Mouse (Mus musculus): ENCODE measurements around the gene Pygb. TPM values are rescaled to one million over a fixed set of nuclear protein-coding genes. Genes with fewer than 3 reads are reported as not detected.

Gene Pygb
- 94.4 and 95.6 TPM in 2 replicates for polyA plus RNA-seq (2015; fragmentation: Nextera tagmentation; extraction: Ambion mirVana)

GRCm38 (mm10) chr2:150786251-150787180, at the start of gene Pygb:
Gene Pygb, plus strand, starts transcription at chr2:150786735.
- Histone ChIP-seq H3K9ac (replicated peaks; ENCODE audit: low read length) (peak within 1 kb of the TSS; percentile 78), H3K4me3 (ENCODE audit: low read length) (peak within 1 kb of the TSS; percentile 85), H3K27ac (ENCODE audit: low read length) (peak within 1 kb of the TSS; percentile 82), H3K27me3 (ENCODE audit: insufficient read depth, low read length) (no peaks in the 10 kb centered on the region), H3K4me1 (ENCODE audit: insufficient read depth, low read length) (peaks cover 41% of the 10 kb centered on the region), H3K4me2 (replicated peaks; ENCODE audit: low read depth, low read length) (peak within 1 kb of the TSS; percentile 82), H3K9me3 (ENCODE audit: low read length) (no peaks in the 10 kb centered on the region), H3K36me3 (ENCODE audit: insufficient read depth, low read length) (no peaks in the 10 kb centered on the region)
- peak; percentile 96 for ATAC-seq (ENCODE audit: low FRiP score, low TSS enrichment)
- WGBS: 2% methylated on average over 58 of the region's 58 CpGs

DNA sequence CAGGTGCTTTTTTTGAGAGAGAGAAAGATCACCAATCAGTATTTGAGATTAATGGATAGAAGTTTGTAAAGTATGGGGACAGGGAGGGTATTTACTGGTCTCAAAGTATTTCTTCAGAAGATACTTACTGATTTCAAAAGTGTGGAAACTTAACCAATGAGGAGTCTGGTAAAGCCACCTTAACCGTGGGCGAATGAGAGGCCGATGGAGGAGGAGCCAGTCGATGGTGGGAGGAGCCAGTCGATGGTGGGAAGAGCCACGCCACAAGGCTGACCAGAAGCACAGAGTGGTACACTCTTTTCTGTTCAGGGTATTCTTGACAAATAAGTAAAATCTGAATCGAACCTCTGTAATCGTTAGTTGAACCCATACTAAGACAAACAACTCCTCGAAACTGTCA, 48.7 kb upstream of the Pygb start:
- WGBS: 80% methylated on average over 9 of the region's 9 CpGs
- Histone ChIP-seq H3K4me3 (ENCODE audit: low read length) (no peak overlapping the region), H3K27me3 (ENCODE audit: insufficient read depth, low read length) (no peaks in the 10 kb centered on the region; the same call in 1 of the 2 replicates), H3K27ac (ENCODE audit: low read length) (no peak overlapping the region), H3K36me3 (ENCODE audit: insufficient read depth, low read length) (no peaks in the 10 kb centered on the region), H3K9me3 (ENCODE audit: low read length) (0 out of 2 replicates have a peak, but pooled peaks cover 5% of the 10 kb centered on the region), H3K4me1 (ENCODE audit: insufficient read depth, low read length) (no peaks in the 10 kb centered on the region), H3K9ac (replicated peaks; ENCODE audit: low read length) (no peak overlapping the region), H3K4me2 (replicated peaks; ENCODE audit: low read depth, low read length) (no peak overlapping the region)
- ATAC-seq (ENCODE audit: low FRiP score, low TSS enrichment): no peak

GRCm38 (mm10) chr2:150740145-150740841, 46.2 kb upstream of the Pygb start:
- Histone ChIP-seq H3K27me3 (ENCODE audit: insufficient read depth, low read length) (no peaks in the 10 kb centered on the region; the same call in 1 of the 2 replicates), H3K9ac (replicated peaks; ENCODE audit: low read length) (no peak overlapping the region), H3K4me1 (ENCODE audit: insufficient read depth, low read length) (no peaks in the 10 kb centered on the region), H3K27ac (ENCODE audit: low read length) (no peak overlapping the region), H3K4me3 (ENCODE audit: low read length) (no peak overlapping the region), H3K9me3 (ENCODE audit: low read length) (0 out of 2 replicates have a peak, but pooled peaks cover 5% of the 10 kb centered on the region), H3K36me3 (ENCODE audit: insufficient read depth, low read length) (no peaks in the 10 kb centered on the region), H3K4me2 (replicated peaks; ENCODE audit: low read depth, low read length) (no peak overlapping the region)
- peak; percentile 78; the same call in 1 of the 2 replicates for ATAC-seq (ENCODE audit: low FRiP score, low TSS enrichment)
- 23% methylated on average over 10 of the region's 10 CpGs for WGBS

DNA sequence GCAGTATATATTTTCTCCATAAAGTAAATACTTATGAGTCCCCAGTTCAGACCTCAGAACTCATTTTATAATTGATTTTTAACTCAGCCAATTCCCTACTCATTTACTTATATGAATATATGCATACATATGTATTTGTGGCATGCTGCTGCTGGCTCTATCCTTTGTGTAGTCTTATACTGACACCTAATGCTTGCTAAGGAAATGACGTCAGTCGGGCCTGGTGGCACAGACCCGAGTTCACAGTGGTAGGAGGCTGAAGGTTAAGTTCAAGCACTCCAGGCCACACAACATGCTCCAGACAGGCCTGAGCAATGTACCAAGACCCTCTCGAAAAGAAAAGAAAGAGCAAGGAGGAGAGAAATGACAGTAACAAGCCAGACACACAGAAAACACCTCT, 45.1 kb upstream of the Pygb start:
- Histone ChIP-seq H3K27me3 (ENCODE audit: insufficient read depth, low read length) (peaks cover 2% of the 10 kb centered on the region), H3K27ac (ENCODE audit: low read length) (no peak overlapping the region), H3K4me3 (ENCODE audit: low read length) (no peak overlapping the region), H3K4me1 (ENCODE audit: insufficient read depth, low read length) (no peaks in the 10 kb centered on the region), H3K4me2 (replicated peaks; ENCODE audit: low read depth, low read length) (no peak overlapping the region), H3K9me3 (ENCODE audit: low read length) (0 out of 2 replicates have a peak, but pooled peaks cover 5% of the 10 kb centered on the region), H3K9ac (replicated peaks; ENCODE audit: low read length) (no peak overlapping the region), H3K36me3 (ENCODE audit: insufficient read depth, low read length) (no peaks in the 10 kb centered on the region)
- WGBS: 43% methylated on average over 4 of the region's 4 CpGs
- ATAC-seq (ENCODE audit: low FRiP score, low TSS enrichment): peak; percentile 62; the same call in 1 of the 2 replicates

DNA sequence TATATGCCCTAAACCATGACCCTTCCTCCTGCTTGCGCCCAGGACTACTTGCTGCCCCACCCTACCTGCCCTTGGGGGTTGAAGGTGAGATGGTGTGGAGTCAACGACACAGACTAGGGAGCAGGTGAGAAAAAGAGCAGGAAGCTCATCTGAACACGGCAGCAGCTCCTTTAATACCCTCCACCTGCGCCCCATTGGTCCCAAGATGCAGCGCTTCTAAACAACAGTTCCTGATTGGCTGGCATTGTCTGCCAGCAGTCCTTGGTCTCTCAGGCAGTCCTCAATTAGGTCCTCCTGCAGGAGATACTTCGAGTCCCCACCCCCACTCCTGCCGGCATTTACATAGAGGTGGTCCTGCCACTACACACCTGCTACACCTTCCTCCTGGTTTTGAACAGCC, 41.5 kb upstream of the Pygb start:
- Histone ChIP-seq H3K9ac (replicated peaks; ENCODE audit: low read length) (no peak overlapping the region), H3K27ac (ENCODE audit: low read length) (no peak overlapping the region), H3K4me3 (ENCODE audit: low read length) (no peak overlapping the region), H3K4me2 (replicated peaks; ENCODE audit: low read depth, low read length) (no peak overlapping the region), H3K4me1 (ENCODE audit: insufficient read depth, low read length) (peaks cover 6% of the 10 kb centered on the region), H3K27me3 (ENCODE audit: insufficient read depth, low read length) (peaks cover 12% of the 10 kb centered on the region), H3K36me3 (ENCODE audit: insufficient read depth, low read length) (no peaks in the 10 kb centered on the region), H3K9me3 (ENCODE audit: low read length) (0 out of 2 replicates have a peak, but pooled peaks cover 5% of the 10 kb centered on the region)
- WGBS: 60% methylated on average over 7 of the region's 7 CpGs
- ATAC-seq (ENCODE audit: low FRiP score, low TSS enrichment): no peak

DNA sequence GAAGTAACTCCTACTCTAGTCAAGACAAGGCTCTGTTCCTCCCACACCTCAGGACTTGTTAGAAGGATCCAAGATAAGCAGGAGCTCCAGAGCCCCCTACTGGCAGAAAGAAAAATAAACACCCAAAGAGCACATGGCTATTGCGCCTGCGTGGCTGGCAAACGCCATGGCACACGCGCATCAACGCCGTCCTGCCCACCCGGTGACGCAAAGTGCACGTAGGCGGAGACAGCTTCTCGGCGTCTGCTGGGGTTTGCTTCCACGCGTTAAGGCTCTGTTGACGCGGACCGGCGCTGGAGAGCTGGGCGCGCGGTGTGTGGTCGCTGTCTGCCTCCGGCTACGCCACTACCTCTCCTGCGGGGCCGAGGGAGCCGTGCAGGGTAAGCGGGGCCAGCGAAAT, 37.7 kb upstream of the Pygb start, which contains the start of gene Entpd6:
TSS of gene Entpd6 (plus strand) at position 189 of the 400 bp plus-strand sequence.
- under 1% methylated on average over 30 of the region's 30 CpGs for whole genome bisulfite sequencing
- H3K27ac ChIP-seq (ENCODE audit: low read length): peak within 1 kb of the TSS; percentile 71
- peak within 1 kb of the TSS; percentile 98 for H3K4me2 ChIP-seq (replicated peaks; ENCODE audit: low read depth, low read length)
- peaks cover 5% of the 10 kb centered on the region for H3K36me3 ChIP-seq (ENCODE audit: insufficient read depth, low read length)
- peak within 1 kb of the TSS; percentile 79 for H3K9ac ChIP-seq (replicated peaks; ENCODE audit: low read length)
- H3K27me3 ChIP-seq (ENCODE audit: insufficient read depth, low read length): peaks cover 12% of the 10 kb centered on the region; the same call in 1 of the 2 replicates
- peak within 1 kb of the TSS; percentile 73 for H3K4me3 ChIP-seq (ENCODE audit: low read length)
- peaks cover 14% of the 10 kb centered on the region for H3K4me1 ChIP-seq (ENCODE audit: insufficient read depth, low read length)
- H3K9me3 ChIP-seq (ENCODE audit: low read length): no peaks in the 10 kb centered on the region
- ATAC-seq (ENCODE audit: low FRiP score, low TSS enrichment): peak; percentile 98

DNA sequence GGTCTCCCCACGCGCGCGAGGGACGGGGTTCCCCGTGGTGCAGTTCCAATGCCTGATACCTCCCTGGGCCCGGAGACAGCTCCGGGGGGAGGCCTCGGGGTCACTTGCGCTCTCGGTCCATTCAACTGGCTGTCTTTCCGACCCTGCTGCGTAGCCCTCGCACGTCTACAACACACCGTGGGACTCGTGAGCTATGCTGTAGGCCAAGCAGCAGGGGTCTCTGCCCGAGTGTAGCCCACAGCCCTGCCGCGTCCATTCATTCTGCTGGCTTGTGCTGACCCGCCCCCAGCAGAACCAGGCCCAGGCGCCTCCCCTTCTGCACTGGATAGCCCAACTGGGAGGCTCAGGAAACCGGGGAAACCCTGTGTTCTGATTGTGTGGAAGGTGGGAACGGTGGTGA, 37.3 kb upstream of the Pygb start:
- Histone ChIP-seq H3K36me3 (ENCODE audit: insufficient read depth, low read length) (peaks cover 5% of the 10 kb centered on the region), H3K27me3 (ENCODE audit: insufficient read depth, low read length) (peaks cover 12% of the 10 kb centered on the region; the same call in 1 of the 2 replicates), H3K9ac (replicated peaks; ENCODE audit: low read length) (peak overlapping the region; percentile 79), H3K4me1 (ENCODE audit: insufficient read depth, low read length) (peaks cover 14% of the 10 kb centered on the region), H3K9me3 (ENCODE audit: low read length) (no peaks in the 10 kb centered on the region), H3K4me2 (replicated peaks; ENCODE audit: low read depth, low read length) (peak overlapping the region; percentile 98), H3K4me3 (ENCODE audit: low read length) (peak overlapping the region; percentile 73), H3K27ac (ENCODE audit: low read length) (peak overlapping the region; percentile 71)
- peak; percentile 89 for ATAC-seq (ENCODE audit: low FRiP score, low TSS enrichment)
- 2% methylated on average over 23 of the region's 24 CpGs for WGBS

DNA sequence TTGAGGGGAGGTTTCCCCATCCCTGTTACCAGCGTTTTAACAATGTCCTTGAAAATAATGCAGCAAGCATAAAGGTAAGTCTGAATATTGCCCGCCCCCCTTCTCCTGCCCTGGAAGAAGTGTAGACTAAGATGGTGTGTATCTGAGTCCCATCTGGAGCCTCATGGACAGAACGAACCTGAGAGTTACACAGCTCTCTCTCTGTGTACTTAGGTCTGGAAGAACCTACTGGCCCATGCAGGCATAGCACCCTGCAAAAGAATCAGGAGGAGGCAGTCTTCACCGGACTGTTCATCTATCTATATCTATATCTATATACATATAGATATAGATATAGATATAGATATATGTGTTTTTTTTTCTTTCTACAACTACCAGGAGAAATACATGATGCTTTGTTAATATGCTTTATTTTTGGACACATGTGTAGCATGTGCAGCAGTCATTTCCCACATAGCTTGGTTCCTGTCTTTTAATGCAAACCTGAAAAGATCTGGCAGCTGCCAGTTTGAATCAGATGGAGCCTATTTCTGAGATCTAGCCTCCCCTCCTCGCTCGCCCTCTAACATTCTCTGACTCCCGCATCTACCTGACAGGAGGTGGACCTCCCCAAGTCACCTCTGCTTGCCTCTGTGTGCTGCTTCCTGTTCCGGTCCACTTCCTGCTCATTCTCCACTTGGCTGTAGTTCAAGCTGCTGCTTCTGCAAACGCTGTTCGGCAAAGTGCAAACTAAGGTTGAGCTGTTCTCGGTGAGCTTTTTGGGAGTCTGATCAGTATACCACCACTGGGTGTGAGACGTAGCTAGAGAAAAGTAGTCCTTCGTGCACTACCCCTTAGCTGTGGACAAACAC, 36.2 kb upstream of the Pygb start:
- Histone ChIP-seq H3K4me2 (replicated peaks; ENCODE audit: low read depth, low read length) (peak overlapping the region; percentile 98), H3K9ac (replicated peaks; ENCODE audit: low read length) (no peak overlapping the region), H3K27me3 (ENCODE audit: insufficient read depth, low read length) (peaks cover 12% of the 10 kb centered on the region; the same call in 1 of the 2 replicates), H3K27ac (ENCODE audit: low read length) (no peak overlapping the region), H3K9me3 (ENCODE audit: low read length) (no peaks in the 10 kb centered on the region), H3K4me3 (ENCODE audit: low read length) (no peak overlapping the region; the same call in 1 of the 2 replicates), H3K36me3 (ENCODE audit: insufficient read depth, low read length) (peaks cover 7% of the 10 kb centered on the region), H3K4me1 (ENCODE audit: insufficient read depth, low read length) (peaks cover 14% of the 10 kb centered on the region)
- WGBS: 50% methylated on average over 13 of the region's 13 CpGs
- ATAC-seq (ENCODE audit: low FRiP score, low TSS enrichment): no peak

- Histone ChIP-seq H3K4me1 (ENCODE audit: insufficient read depth, low read length) (peaks cover 8% of the 10 kb centered on the region), H3K27me3 (ENCODE audit: insufficient read depth, low read length) (no peaks in the 10 kb centered on the region), H3K9ac (replicated peaks; ENCODE audit: low read length) (no peak overlapping the region), H3K27ac (ENCODE audit: low read length) (no peak overlapping the region), H3K36me3 (ENCODE audit: insufficient read depth, low read length) (peaks cover 31% of the 10 kb centered on the region), H3K4me3 (ENCODE audit: low read length) (no peak overlapping the region), H3K4me2 (replicated peaks; ENCODE audit: low read depth, low read length) (no peak overlapping the region), H3K9me3 (ENCODE audit: low read length) (no peaks in the 10 kb centered on the region)
- WGBS: 97% methylated on average over 3 of the region's 3 CpGs
- no peak for ATAC-seq (ENCODE audit: low FRiP score, low TSS enrichment)
Observed at GRCm38 (mm10) chr2:150755016-150755415, 31.5 kb upstream of the Pygb start.
